Mouse (Mus musculus) effector memory CD4-positive, alpha-beta T cell, adult 5 months (primary cell): ENCODE results near the gene Gm5795. TPM values are rescaled to one million over a fixed set of nuclear protein-coding genes. Genes with fewer than 3 reads are reported as not detected.

Experiments used
- polyA plus RNA-seq: library from polyadenylated mRNA; unstranded; fragments of 100-300 nt; shearing (Covaris generic); gene quantifications from one replicate; pipeline ENCODE4 v1.2.1, GENCODE M21; 2017

Gene Gm5795
- not detected for polyA plus RNA-seq

GRCm38 (mm10) chr14:3187955-3188354 lies at the start of gene Gm5795:
Gene Gm5795 (plus strand): TSS chr14:3188255.

GRCm38 (mm10) chr14:3208272-3209152 lies 20.5 kb downstream of the Gm5795 start, which contains the start of gene D830030K20Rik:
Gene D830030K20Rik (plus strand): TSS chr14:3208488.

Other genes with a start within 250 kb of the Gm5795 start
- not detected for gene Gm2888, start 158.3 kb upstream of the Gm5795 start, polyA plus RNA-seq
- gene Gm2897, start 139.0 kb upstream of the Gm5795 start, polyA plus RNA-seq: not detected
- gene Gm10340, start 54.3 kb upstream of the Gm5795 start, polyA plus RNA-seq: not detected
- not detected for gene D830030K20Rik, start 20.2 kb downstream of the Gm5795 start, polyA plus RNA-seq
- not detected for gene Gm2956, start 144.4 kb downstream of the Gm5795 start, polyA plus RNA-seq
- not detected for gene Gm10413, start 206.8 kb downstream of the Gm5795 start, polyA plus RNA-seq
- not detected for gene Gm10409, start 224.4 kb downstream of the Gm5795 start, polyA plus RNA-seq
- gene Gm3005, start 239.8 kb downstream of the Gm5795 start, polyA plus RNA-seq: not detected